Mouse (Mus musculus) forebrain, embryonic 12.5 days (tissue): ENCODE results near the gene Tgfbr3. TPM values are rescaled to one million over a fixed set of nuclear protein-coding genes. Genes with fewer than 3 reads are reported as not detected.

Experiments
- ATAC-seq: fragments of 200-750 bp; cut with Nextera tagmentation; 2 replicates; pipeline ENCODE4 v1.8.0; 2017; ENCODE audit warnings: moderate TSS enrichment; ENCODE audit not compliant: low FRiP score
- H3K27ac ChIP-seq: fragments of 300-500 bp; sonication (generic); 2 replicates; pipeline ENCODE4 v1.5.1; 2016; ENCODE audit warnings: mild to moderate bottlenecking
- H3K27me3 ChIP-seq: fragments of 300-500 bp; sonication (generic); 2 replicates; pipeline ENCODE4 v1.6.1; 2016; ENCODE audit warnings: mild to moderate bottlenecking
- H3K36me3 ChIP-seq: fragments of 300-500 bp; sonication (generic); replicated peaks from 2 replicates; pipeline ENCODE4 v1.6.1; 2016; ENCODE audit warnings: mild to moderate bottlenecking
- H3K4me1 ChIP-seq: fragments of 300-500 bp; sonication (generic); 2 replicates; pipeline ENCODE4 v1.6.1; 2016
- H3K4me2 ChIP-seq: fragments of 300-500 bp; sonication (generic); 2 replicates; pipeline ENCODE4 v1.6.1; 2016; ENCODE audit warnings: mild to moderate bottlenecking, moderate library complexity
- H3K4me3 ChIP-seq: fragments of 300-500 bp; sonication (generic); replicated peaks from 2 replicates; pipeline ENCODE4 v1.5.1; 2016; ENCODE audit warnings: mild to moderate bottlenecking
- H3K9ac ChIP-seq: fragments of 300-500 bp; sonication (generic); 2 replicates; pipeline ENCODE4 v1.6.1; 2016; ENCODE audit warnings: mild to moderate bottlenecking
- H3K9me3 ChIP-seq: fragments of 300-500 bp; sonication (generic); 2 replicates; pipeline ENCODE4 v1.6.1; 2016
- WGBS: fragments of 180-500 bp; shearing (Covaris S2); methylation state at CpG from one replicate; pipeline ENCODE4 v1.1.7; 2016; 5-methylcytosine and 5-hydroxymethylcytosine counted together
- polyA plus RNA-seq: library from polyadenylated mRNA; unstranded; fragments of >200 nt; fragmentation: Nextera tagmentation; extraction: Ambion mirVana; gene quantifications from 2 replicates; pipeline ENCODE4 v1.2.1, GENCODE M21; 2016

Tgfbr3 gene
- polyA plus RNA-seq, 1 experiment from 2014 or later: 5.7 TPM

- Histone ChIP-seq H3K9me3 (no peaks in the 10 kb centered on the region), H3K4me3 (no peak overlapping the region), H3K36me3 (no peaks in the 10 kb centered on the region), H3K27ac (no peak overlapping the region), H3K27me3 (peaks cover 5% of the 10 kb centered on the region; the same call in 1 of the 2 replicates), H3K4me2 (no peak overlapping the region), H3K4me1 (peaks cover 16% of the 10 kb centered on the region), H3K9ac (no peak overlapping the region)
- WGBS: 75% methylated on average over 2 of the region's 2 CpGs
- no peak for ATAC-seq
Observed at GRCm38 (mm10) chr5:107173483-107173882, 115.9 kb downstream of the Tgfbr3 start.

- H3K27me3 ChIP-seq: peaks cover 6% of the 10 kb centered on the region; the same call in 1 of the 2 replicates
- H3K9me3 ChIP-seq: no peaks in the 10 kb centered on the region
- WGBS: 65% methylated on average over 7 of the region's 7 CpGs
- no peak for ATAC-seq
- no peaks in the 10 kb centered on the region for H3K36me3 ChIP-seq
- no peak overlapping the region for H3K9ac ChIP-seq
- no peak overlapping the region for H3K4me2 ChIP-seq
- H3K4me3 ChIP-seq: no peak overlapping the region
- no peak overlapping the region for H3K27ac ChIP-seq
- peaks cover 21% of the 10 kb centered on the region for H3K4me1 ChIP-seq
Observed at GRCm38 (mm10) chr5:107171861-107172260, 117.6 kb downstream of the Tgfbr3 start.

- no peak for ATAC-seq
- no peak overlapping the region for H3K27ac ChIP-seq
- H3K4me3 ChIP-seq: no peak overlapping the region
- no peak overlapping the region for H3K4me2 ChIP-seq
- H3K27me3 ChIP-seq: peaks cover 11% of the 10 kb centered on the region; the same call in 1 of the 2 replicates
- WGBS: 92% methylated on average over 5 of the region's 5 CpGs
- no peaks in the 10 kb centered on the region for H3K9me3 ChIP-seq
- H3K4me1 ChIP-seq: peaks cover 24% of the 10 kb centered on the region
- H3K36me3 ChIP-seq: no peaks in the 10 kb centered on the region
- no peak overlapping the region for H3K9ac ChIP-seq
Observed at GRCm38 (mm10) chr5:107169796-107170195, 119.6 kb downstream of the Tgfbr3 start.

- ATAC-seq: peak; percentile 68; the same call in 1 of the 2 replicates
Observed at GRCm38 (mm10) chr5:107167872-107168300, 121.5 kb downstream of the Tgfbr3 start.

GRCm38 (mm10) chr5:107167373-107167772, 122.1 kb downstream of the Tgfbr3 start:
- Histone ChIP-seq H3K36me3 (no peaks in the 10 kb centered on the region), H3K9me3 (no peaks in the 10 kb centered on the region), H3K27ac (no peak overlapping the region; the same call in 1 of the 2 replicates), H3K4me1 (peaks cover 24% of the 10 kb centered on the region), H3K4me2 (0 out of 2 replicates have a peak overlapping the region, but pooled peaks have one; percentile 4), H3K27me3 (peaks cover 19% of the 10 kb centered on the region), H3K9ac (no peak overlapping the region), H3K4me3 (no peak overlapping the region)
- WGBS: 56% methylated on average over 12 of the region's 12 CpGs
- no peak for ATAC-seq

More at GRCm38 (mm10) chr5:107167872-107168300, 121.5 kb downstream of the Tgfbr3 start:
- WGBS: 40% methylated on average over 8 of the region's 8 CpGs
- no peak overlapping the region for H3K4me3 ChIP-seq
- no peaks in the 10 kb centered on the region for H3K36me3 ChIP-seq
- H3K4me1 ChIP-seq: peaks cover 24% of the 10 kb centered on the region
- peaks cover 17% of the 10 kb centered on the region for H3K27me3 ChIP-seq
- no peaks in the 10 kb centered on the region for H3K9me3 ChIP-seq
- H3K27ac ChIP-seq: no peak overlapping the region; the same call in 1 of the 2 replicates
- H3K4me2 ChIP-seq: 0 out of 2 replicates have a peak overlapping the region, but pooled peaks have one; percentile 4
- no peak overlapping the region for H3K9ac ChIP-seq

- H3K27ac ChIP-seq: no peak overlapping the region
- peaks cover 24% of the 10 kb centered on the region for H3K4me1 ChIP-seq
- H3K4me2 ChIP-seq: no peak overlapping the region
- H3K4me3 ChIP-seq: no peak overlapping the region
- 61% methylated on average over 11 of the region's 11 CpGs for WGBS
- no peaks in the 10 kb centered on the region for H3K36me3 ChIP-seq
- peaks cover 19% of the 10 kb centered on the region for H3K27me3 ChIP-seq
- no peaks in the 10 kb centered on the region for H3K9me3 ChIP-seq
- no peak overlapping the region for H3K9ac ChIP-seq
- ATAC-seq: no peak
Observed at GRCm38 (mm10) chr5:107166659-107167370, 122.6 kb downstream of the Tgfbr3 start.

GRCm38 (mm10) chr5:107165734-107166133, 123.7 kb downstream of the Tgfbr3 start:
- peaks cover 20% of the 10 kb centered on the region for H3K4me1 ChIP-seq
- H3K27ac ChIP-seq: no peak overlapping the region
- H3K36me3 ChIP-seq: no peaks in the 10 kb centered on the region
- H3K4me3 ChIP-seq: no peak overlapping the region
- WGBS: 79% methylated on average over 7 of the region's 7 CpGs
- no peaks in the 10 kb centered on the region for H3K9me3 ChIP-seq
- ATAC-seq: no peak
- peaks cover 15% of the 10 kb centered on the region for H3K27me3 ChIP-seq
- no peak overlapping the region for H3K4me2 ChIP-seq
- H3K9ac ChIP-seq: no peak overlapping the region

GRCm38 (mm10) chr5:107165271-107165670, 124.2 kb downstream of the Tgfbr3 start:
- no peak overlapping the region for H3K27ac ChIP-seq
- no peak overlapping the region for H3K4me2 ChIP-seq
- H3K4me1 ChIP-seq: peaks cover 20% of the 10 kb centered on the region
- H3K9me3 ChIP-seq: no peaks in the 10 kb centered on the region
- no peak for ATAC-seq
- H3K36me3 ChIP-seq: no peaks in the 10 kb centered on the region
- H3K27me3 ChIP-seq: peaks cover 15% of the 10 kb centered on the region
- no peak overlapping the region for H3K4me3 ChIP-seq
- no peak overlapping the region for H3K9ac ChIP-seq
- WGBS: 90% methylated on average over 5 of the region's 5 CpGs

- peaks cover 15% of the 10 kb centered on the region for H3K27me3 ChIP-seq
- peaks cover 20% of the 10 kb centered on the region for H3K4me1 ChIP-seq
- 95% methylated on average over 4 of the region's 4 CpGs for WGBS
- ATAC-seq: no peak
- no peak overlapping the region for H3K27ac ChIP-seq
- H3K4me2 ChIP-seq: no peak overlapping the region
- H3K9me3 ChIP-seq: no peaks in the 10 kb centered on the region
- no peak overlapping the region for H3K4me3 ChIP-seq
- no peak overlapping the region for H3K9ac ChIP-seq
- no peaks in the 10 kb centered on the region for H3K36me3 ChIP-seq
Observed at GRCm38 (mm10) chr5:107164856-107165255, 124.6 kb downstream of the Tgfbr3 start.

GRCm38 (mm10) chr5:107164146-107164545, 125.3 kb downstream of the Tgfbr3 start:
- Histone ChIP-seq H3K9ac (no peak overlapping the region), H3K9me3 (no peaks in the 10 kb centered on the region), H3K36me3 (no peaks in the 10 kb centered on the region), H3K4me2 (no peak overlapping the region), H3K27ac (no peak overlapping the region), H3K4me1 (peaks cover 22% of the 10 kb centered on the region), H3K27me3 (peaks cover 21% of the 10 kb centered on the region), H3K4me3 (no peak overlapping the region)
- ATAC-seq: no peak
- WGBS: 89% methylated on average over 4 of the region's 4 CpGs

- ATAC-seq: no peak
- H3K36me3 ChIP-seq: no peaks in the 10 kb centered on the region
- H3K9ac ChIP-seq: no peak overlapping the region
- no peak overlapping the region for H3K4me3 ChIP-seq
- H3K9me3 ChIP-seq: no peaks in the 10 kb centered on the region
- H3K4me1 ChIP-seq: peaks cover 28% of the 10 kb centered on the region
- no peak overlapping the region for H3K27ac ChIP-seq
- peaks cover 21% of the 10 kb centered on the region for H3K27me3 ChIP-seq
- no peak overlapping the region for H3K4me2 ChIP-seq
Observed at GRCm38 (mm10) chr5:107163336-107163735, 126.1 kb downstream of the Tgfbr3 start.

- no peak for ATAC-seq
- H3K27me3 ChIP-seq: peaks cover 21% of the 10 kb centered on the region
- H3K4me2 ChIP-seq: no peak overlapping the region
- WGBS: 87% methylated on average over 6 of the region's 6 CpGs
- no peaks in the 10 kb centered on the region for H3K9me3 ChIP-seq
- no peak overlapping the region for H3K9ac ChIP-seq
- no peaks in the 10 kb centered on the region for H3K36me3 ChIP-seq
- no peak overlapping the region for H3K4me3 ChIP-seq
- no peak overlapping the region for H3K27ac ChIP-seq
- peaks cover 22% of the 10 kb centered on the region for H3K4me1 ChIP-seq
Observed at GRCm38 (mm10) chr5:107162812-107163211, 126.6 kb downstream of the Tgfbr3 start.

- Histone ChIP-seq H3K27me3 (peaks cover 21% of the 10 kb centered on the region), H3K9me3 (no peaks in the 10 kb centered on the region), H3K4me2 (no peak overlapping the region), H3K9ac (no peak overlapping the region), H3K27ac (no peak overlapping the region), H3K4me1 (peaks cover 21% of the 10 kb centered on the region), H3K4me3 (no peak overlapping the region), H3K36me3 (no peaks in the 10 kb centered on the region)
- 88% methylated on average over 4 of the region's 4 CpGs for WGBS
- no peak for ATAC-seq
Observed at GRCm38 (mm10) chr5:107162319-107162718, 127.1 kb downstream of the Tgfbr3 start.
